Mouse (Mus musculus) G1E (cell line): ENCODE data around the gene E330017A01Rik.

Source experiments
- CTCF ChIP-seq: IDR thresholded peaks from 2 replicates; pipeline ENCODE4 v1.5.1; 2012; ENCODE audit warnings: low read depth, low read length, inconsistent platforms, mixed read lengths
- GATA1 ChIP-seq: IDR thresholded peaks from 2 replicates; pipeline ENCODE4 v1.6.1; 2012; ENCODE audit warnings: borderline replicate concordance, low read length, inconsistent platforms, mixed read lengths
- TAL1 ChIP-seq: conservative IDR thresholded peaks from 2 replicates; pipeline ENCODE4 v1.6.1; 2012; ENCODE audit warnings: low read depth, low read length, inconsistent platforms, mixed read lengths

- TF ChIP-seq CTCF (no peak), GATA1 (no peak), TAL1 (no peak)
Measured at GRCm38 (mm10) chr16:58662287-58662791, 23.8 kb upstream of the E330017A01Rik start.
